Mouse (Mus musculus) R1 (cell line): ENCODE results near the gene Vmn1r199.
"Not testable (repeated sequence)": the region's sequence is repeated elsewhere in the genome, so short reads cannot be mapped to it uniquely, and the experiment has no call there.

ENCODE experiments used
- DNase-seq: peaks from one replicate; pipeline ENCODE4 v3.0.0-alpha.2; 2018; ENCODE audit warnings: low read depth, low spot score

Vmn1r199 gene

DNA sequence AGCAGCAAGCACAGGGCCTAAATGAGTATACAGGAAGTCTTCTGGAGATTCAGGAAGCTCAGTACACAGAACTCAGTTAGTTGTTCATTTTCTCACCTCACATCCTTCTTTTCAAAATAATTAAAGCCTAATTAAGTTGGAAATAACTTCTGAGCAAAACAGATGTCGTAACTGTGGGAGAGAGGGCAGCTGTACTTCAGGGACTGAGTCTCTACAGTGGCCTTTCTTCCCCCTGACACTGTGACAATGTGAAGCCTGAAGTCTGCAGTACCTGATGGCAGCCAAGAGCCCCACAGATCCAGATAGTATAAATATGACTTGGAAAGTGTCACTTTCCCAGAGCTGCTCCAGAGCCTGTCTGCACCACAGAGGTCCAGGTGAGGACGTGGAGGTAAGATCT lies at the start of gene Vmn1r199:
Gene Vmn1r199 (plus strand): TSS at position 301 of the 400 bp plus-strand sequence.
- DNase-seq = no peak

DNA sequence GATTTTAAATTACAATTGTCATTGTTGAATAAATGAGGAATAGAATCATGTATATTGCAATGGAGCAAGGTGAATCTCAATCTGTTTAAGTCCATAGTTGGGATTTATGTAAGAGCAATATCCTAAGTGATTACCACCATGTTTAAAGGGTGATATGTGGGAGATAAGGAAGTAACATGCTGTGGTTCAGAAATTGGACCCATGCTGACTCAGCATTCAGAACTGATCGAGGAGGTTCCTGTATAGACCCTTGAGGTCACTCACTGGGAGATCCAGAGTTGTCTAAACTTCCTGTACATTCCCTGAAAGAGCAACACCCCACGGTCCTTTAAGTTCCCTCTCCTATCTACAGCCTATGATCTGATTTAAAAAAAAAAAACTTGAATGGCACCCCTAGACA lies 46.3 kb upstream of the Vmn1r199 start:
- DNase-seq = no peak

DNA sequence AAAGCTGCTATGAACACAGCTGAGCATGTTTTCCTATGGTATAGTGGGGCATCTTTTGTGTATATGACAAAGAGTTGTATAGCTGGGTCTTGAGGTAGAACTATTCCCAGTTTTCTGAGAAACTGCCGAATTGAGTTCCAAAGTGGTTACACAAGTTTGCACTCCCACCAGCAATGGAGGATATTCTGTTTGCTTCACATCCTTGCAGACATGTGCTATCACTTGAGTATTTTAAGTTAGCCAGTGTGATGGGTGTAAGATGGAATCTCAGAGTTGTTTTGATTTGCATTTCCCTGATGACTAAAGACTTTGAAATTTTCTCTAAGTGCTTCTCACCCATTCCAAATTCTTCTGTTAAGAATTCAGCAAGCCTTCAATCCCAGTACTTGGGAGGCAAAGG lies 44.1 kb upstream of the Vmn1r199 start:
- no peak for DNase-seq

DNA sequence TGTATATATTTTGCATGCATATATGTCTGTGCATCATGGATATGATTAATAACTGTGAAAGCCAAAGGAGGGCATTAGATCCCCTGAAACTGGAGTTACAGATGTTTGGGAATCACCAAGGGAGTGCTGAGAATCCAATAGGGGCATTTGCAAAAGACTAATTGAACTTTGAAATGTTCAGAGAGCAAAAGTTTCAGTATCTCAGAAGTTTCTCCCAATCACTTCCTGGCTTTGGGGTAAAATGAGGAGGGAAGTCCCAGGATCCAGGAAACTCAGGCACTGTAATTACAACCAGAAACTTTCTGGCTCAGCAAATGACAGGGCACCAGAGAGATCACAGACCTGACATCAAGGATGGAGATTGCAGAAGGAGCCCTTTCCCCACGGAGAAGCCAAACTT lies 29.6 kb upstream of the Vmn1r199 start, which contains the start of gene Vmn1r198:
Gene Vmn1r198 (plus strand): TSS at position 301 of the 400 bp plus-strand sequence.
- no peak for DNase-seq

DNA sequence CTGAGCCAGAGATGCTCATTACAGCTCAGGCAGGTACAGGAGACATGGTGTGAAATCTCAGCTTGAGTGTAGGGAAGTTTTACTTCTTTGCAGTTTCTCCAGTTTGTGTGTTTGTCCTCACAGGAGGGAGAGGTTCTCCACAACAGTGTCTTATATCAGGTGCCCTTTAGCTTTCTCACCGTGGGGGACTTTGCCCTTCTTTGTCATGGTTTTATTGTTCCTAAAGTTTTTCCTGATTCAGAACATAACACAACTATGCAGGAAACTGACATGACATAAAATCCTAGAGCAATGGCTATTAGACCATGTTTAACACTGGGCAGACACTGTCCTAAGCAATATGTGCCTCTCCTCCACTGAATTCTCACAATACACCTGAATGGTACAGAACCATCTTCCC lies 28.8 kb upstream of the Vmn1r199 start:
- DNase-seq = no peak

DNA sequence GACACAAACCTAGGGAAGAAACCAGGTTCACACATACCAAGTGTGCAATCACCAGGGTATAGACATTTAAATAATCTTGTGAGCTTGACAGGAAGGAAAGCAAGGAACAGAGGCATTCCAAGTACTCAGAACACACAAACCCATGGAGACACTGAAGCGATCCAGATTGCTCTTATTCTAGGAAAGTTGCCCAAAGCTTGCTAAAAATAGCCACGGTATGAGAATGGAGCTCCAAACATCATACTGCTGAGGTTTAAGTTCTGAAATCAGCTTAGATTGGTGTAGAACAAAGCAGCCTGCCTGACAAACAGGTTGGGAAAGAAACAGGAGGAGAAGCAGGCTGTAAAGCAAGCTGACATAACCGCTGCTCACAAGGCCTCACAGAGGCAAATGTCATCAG lies 1.5 kb downstream of the Vmn1r199 start:
- not testable (repeated sequence) for DNase-seq

DNA sequence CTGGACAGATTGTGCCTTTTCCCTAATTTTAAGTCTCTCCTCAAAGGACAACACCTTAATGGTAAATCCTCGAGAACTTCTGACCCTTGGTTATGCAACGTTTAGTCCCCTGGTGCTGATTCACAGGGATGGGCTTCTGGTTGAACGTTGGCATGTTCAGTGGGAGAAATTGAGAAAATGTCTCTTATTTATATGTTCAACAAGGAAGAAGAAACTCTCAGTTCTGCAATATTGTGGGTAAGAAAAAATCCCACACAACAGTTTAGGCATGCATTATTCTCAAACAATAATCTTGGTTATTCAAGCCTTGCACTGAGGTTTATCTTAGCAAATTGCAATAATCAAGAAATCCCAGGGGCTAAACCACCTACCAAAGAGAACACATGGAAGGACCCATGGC lies 3.8 kb downstream of the Vmn1r199 start:
- no peak for DNase-seq

DNA sequence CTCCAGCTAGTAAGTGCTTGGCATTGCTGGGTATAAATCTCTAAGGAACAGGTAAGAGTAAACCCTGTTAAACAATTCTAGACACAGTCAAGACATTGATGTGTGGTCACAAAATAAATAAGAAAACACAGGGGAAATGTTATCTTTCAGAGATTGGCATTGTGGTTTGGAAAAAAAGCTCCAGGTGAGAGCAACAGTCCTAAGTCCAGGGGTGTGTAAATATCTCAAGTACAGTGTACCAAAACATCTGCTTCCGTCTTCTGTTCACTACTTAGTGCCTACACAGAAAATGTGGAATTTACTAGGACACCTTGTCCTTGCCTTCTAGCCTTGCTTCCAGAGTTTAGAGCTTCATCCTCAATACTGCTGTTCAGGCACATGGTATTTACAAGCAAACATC lies 7.4 kb downstream of the Vmn1r199 start:
- no peak for DNase-seq

DNA sequence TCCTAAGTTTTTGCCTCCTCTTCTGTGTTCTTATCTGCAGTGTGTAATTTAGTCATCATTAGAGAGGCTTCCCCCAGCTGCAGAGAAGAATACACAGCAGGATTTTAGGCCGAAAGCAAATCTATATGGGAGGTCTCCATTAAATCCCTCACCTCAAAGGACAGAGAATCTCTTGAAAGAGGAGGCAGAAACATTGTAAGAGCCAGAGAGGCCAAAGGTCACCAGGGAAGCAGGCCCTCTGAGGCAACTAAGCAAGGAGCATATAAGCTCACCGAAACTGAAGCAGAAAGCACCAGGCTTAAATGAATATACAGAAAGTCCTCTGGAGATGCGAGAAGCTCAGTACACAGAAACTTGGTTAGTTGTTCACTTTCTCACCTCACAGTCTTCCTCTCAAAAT lies 10.5 kb downstream of the Vmn1r199 start, which contains the start of gene Vmn1r200:
Gene Vmn1r200 (plus strand): TSS at position 301 of the 400 bp plus-strand sequence.
- DNase-seq = no peak

DNA sequence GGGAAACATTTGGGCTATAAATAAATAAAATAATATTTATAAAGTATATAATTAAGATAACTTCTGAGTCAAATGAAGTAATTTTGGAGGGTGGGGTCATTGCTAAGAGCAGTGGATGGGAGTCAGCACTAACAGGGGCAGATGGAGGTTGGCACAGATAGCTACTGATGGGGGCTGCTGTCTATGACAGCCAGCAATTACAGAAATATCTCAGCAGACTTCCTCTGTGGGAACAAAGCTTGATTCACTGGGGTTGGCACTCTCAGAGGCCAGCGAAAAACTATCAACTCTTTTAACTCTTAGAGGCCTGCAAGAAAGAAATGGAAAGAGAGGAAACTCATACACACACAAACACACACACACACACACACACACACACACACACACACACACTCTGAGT lies 23.4 kb downstream of the Vmn1r199 start:
- no peak for DNase-seq
